Mouse (Mus musculus) central nervous system, embryonic 11.5 days (tissue): Measurements from ENCODE around the gene Uhmk1. TPM values are rescaled to one million over a fixed set of nuclear protein-coding genes. Genes with fewer than 3 reads are reported as not detected.

Source experiments
- polyA plus RNA-seq: library from polyadenylated mRNA; depleted of rRNA; stranded (reverse); fragments of >200 nt; gene quantifications from 2 replicates; pipeline ENCODE4 v1.2.3, GENCODE M21; 2012; rRNA removed

The Uhmk1 gene
- 16.6 and 23.9 TPM in 2 replicates for polyA plus RNA-seq

GRCm38 (mm10) chr1:170214757-170215522 is at the start of gene Uhmk1:
Gene Uhmk1, minus strand, starts transcription at chr1:170215397.

DNA sequence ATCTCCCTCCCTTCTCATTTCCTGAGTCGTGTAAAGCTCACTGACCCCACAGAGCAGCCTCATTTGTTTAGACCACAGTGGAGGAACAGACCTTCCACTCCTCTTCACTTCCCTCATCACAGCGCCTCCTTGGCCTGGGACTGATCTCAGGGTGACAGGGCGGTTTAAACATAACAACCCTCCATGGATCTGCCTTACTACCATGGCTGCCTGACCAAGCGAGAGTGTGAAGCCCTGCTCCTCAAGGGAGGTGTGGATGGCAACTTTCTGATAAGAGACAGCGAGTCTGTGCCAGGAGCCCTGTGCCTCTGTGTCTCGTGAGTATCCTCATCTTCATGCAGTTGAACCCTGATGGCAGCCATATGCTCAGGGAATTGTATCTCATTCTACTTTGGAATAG is 17.5 kb upstream of the Uhmk1 start, which contains the start of gene Sh2d1b2:
Gene Sh2d1b2, plus strand, starts transcription at position 62 of the 400 bp plus-strand sequence.

GRCm38 (mm10) chr1:170174814-170175332 is 40.3 kb downstream of the Uhmk1 start, which contains the start of gene Uap1:
Gene Uap1, minus strand, starts transcription at chr1:170174957.

Other genes starting within 250 kb of the Uhmk1 start
- 14.0 and 15.8 TPM in 2 replicates for gene Hsd17b7, start 246.2 kb downstream of the Uhmk1 start, polyA plus RNA-seq
- gene Ddr2, start 104.6 kb downstream of the Uhmk1 start, polyA plus RNA-seq, result 18.1 and 38.2 TPM in 2 replicates
- 35.8 and 36.9 TPM in 2 replicates for gene Uap1, start 40.4 kb downstream of the Uhmk1 start, polyA plus RNA-seq
- not detected in 2 replicates for gene Sh2d1b2, start 17.4 kb upstream of the Uhmk1 start, polyA plus RNA-seq
- 0.02 TPM in 1 of 2 replicates, not detected in the other for gene Sh2d1b1, start 61.9 kb upstream of the Uhmk1 start, polyA plus RNA-seq
- gene Gm7694, start 90.9 kb upstream of the Uhmk1 start, polyA plus RNA-seq, result 5.6 and 6.9 TPM in 2 replicates
- not detected in 2 replicates for gene Spata46, start 93.4 kb upstream of the Uhmk1 start, polyA plus RNA-seq